Mouse (Mus musculus): ENCODE measurements at regions not wholly inside any gene's neighbourhood (a gene's known extent, or its start where the extent isn't known, plus 50 kb on each side); places are given as distances from the start of the nearest gene placed in this dataset.
"Not testable (repeated sequence)": the region's sequence is repeated elsewhere in the genome, so short reads cannot be mapped to it uniquely, and the experiment has no call there.

DNA sequence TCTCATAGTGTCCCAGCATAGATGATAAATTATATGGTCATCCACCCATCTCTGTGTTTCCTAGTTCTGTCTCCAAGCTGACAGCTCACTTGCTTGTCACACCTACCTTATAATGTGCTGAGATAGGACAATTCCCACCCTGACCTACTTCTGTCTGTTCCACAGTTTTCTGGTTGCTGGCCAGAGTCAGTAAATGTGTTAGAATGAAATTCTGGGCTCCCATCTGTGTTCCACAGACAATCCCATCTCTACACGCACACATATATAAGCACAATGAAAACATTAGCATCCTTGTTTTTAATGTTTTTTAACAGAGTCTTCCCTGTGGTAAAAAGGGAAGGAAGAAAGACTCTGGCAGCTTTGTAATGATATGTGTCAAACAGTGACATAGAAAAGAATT is 165.5 kb upstream of the Plxna2 start:
- no peak for ATAC-seq (replicated peaks; ENCODE audit: poor library complexity, severe bottlenecking)

- ATAC-seq (replicated peaks; ENCODE audit: poor library complexity, severe bottlenecking) = no peak
Observed at GRCm38 (mm10) chr1:194443681-194444080, 174.3 kb upstream of the Plxna2 start.

DNA sequence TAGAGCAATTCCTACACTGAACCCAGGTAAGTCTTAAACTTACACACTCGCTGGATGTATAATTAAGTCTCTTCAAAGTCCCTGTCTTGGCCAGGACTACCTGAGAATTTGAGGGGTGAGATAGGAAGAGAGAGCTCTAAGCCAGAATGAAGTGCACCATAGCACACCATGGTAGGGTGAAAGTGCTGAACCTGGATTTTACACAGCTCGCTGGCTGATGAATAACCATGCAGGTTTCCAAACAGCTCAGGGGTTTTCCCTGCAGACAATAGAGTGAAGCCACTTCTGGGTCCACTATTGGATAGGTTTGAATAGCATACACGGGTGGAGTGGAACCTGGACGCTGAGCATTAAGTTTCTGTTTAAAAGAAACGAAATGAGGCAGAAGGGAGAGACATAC is 180.7 kb upstream of the Plxna2 start:
- no peak for ATAC-seq (replicated peaks; ENCODE audit: poor library complexity, severe bottlenecking)

DNA sequence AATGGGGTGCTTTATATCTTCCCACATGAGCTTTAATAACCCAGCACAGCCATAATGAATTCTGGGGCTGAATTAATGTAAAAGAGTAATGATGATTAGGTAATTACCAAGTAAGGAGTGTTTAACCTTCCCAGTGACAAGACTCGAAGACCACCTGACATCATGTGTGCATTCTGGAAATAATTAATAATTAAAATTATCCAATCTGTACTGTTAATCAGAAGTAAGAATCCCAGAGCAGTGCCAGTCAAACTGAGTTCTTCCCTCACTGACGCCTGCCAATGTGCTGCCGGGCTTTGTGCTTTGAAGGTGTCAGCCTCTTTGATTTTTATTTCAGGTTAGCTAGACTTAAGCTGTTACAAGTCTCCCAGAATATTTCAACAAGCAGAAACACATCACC is 183.0 kb upstream of the Plxna2 start:
- ATAC-seq (replicated peaks; ENCODE audit: poor library complexity, severe bottlenecking) = no peak

- peak; percentile 46; the same call in 1 of the 2 replicates for ATAC-seq (replicated peaks; ENCODE audit: poor library complexity, severe bottlenecking)
Observed at GRCm38 (mm10) chr1:194428586-194428985, 189.4 kb upstream of the Plxna2 start.

DNA sequence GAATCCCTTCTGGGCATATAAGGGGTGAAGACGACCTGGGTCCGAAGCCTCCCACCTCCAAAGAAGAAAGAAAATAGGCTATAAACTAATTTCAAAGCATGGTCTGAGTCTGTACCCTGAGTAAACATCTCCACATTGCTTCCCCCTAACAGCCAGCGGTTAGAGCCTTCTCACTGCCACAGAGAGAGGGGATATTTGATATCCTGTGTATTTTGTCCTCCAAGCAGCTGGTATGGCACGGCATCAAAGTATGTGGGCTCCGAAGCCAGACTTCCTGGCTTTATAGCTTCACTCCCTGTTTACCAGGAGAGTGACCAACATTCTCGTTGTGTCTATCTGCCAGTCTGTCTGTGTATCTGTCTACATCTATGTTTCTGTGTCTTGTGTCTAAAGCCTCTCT is 191.7 kb upstream of the Plxna2 start:
- ATAC-seq (replicated peaks; ENCODE audit: poor library complexity, severe bottlenecking) = no peak

DNA sequence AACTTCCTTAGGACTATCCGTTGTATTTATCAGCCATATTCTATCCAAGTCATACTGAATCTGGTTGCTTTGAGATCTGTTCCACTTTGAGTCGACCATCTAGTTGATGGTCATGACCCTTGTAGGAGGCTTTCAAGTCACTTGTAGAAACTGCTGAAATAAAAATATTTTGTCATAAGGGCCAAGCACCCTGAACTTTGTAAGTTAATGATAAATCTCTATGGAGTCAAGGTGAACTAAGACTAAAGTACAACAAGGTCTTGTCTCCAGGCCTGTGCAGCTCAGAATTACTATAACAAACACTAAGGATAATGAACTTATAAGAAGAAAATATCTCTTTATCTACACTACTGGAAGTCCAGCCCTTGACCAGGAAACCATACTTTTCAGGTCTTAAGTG is 193.8 kb upstream of the Plxna2 start:
- no peak for ATAC-seq (replicated peaks; ENCODE audit: poor library complexity, severe bottlenecking)

DNA sequence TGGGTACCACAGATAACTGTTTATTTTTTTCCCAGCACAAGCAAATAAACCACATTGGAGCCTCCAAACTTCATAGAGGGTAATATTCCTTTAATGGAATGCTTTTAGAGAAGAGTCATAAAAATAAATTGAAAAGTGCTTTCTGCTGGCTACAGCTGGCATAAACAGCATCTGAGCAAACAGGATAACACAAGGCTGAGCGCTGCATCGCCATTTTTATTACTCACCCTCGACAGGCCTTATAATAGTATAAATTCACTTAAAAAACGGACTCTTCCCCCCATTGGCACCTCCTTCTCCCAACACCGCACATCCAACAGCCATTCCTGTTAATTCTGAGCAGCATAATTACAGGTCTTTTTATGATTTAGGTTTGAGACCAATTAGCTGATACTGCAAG is 205.8 kb upstream of the Plxna2 start:
- no peak for ATAC-seq (replicated peaks; ENCODE audit: poor library complexity, severe bottlenecking)

DNA sequence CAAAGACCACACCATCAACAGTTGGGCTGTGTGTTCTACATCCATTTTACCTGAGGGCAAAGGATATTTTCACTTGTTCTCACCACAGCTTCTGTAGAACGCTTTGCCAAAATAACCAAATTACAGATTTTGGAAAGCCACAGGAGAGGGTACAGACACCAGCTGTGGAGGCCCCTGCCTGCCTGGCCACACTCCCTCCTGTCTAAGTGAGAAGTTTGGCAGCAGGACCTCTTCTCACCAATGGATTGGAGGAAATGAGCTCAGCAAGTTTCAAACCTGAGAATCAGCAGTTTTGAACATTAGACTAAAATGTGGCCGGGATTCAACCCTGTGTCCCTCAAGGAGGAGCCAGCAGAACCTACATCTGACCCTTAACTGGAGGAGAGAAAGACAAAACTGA is 206.2 kb upstream of the Plxna2 start:
- no peak for ATAC-seq (replicated peaks; ENCODE audit: poor library complexity, severe bottlenecking)

DNA sequence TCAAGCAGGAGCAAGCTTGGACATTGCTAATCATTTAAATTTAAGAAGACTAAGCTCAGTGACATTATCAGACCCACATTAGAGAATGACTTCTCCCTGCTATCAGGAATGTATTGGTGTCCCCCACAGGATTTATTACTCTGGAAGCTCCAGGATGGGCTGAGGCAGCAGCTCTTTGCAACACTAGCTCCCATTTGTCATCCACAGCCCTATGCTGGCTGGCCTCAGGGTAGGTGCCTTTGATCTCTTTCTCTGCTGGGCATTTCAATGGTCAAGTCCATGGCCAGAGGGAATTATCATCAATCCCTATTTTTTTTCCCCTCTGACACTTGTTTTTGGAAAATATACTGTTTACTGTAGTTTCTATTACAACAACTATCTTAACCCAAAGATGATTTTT is 218.7 kb upstream of the Plxna2 start:
- no peak for ATAC-seq (replicated peaks; ENCODE audit: poor library complexity, severe bottlenecking)

DNA sequence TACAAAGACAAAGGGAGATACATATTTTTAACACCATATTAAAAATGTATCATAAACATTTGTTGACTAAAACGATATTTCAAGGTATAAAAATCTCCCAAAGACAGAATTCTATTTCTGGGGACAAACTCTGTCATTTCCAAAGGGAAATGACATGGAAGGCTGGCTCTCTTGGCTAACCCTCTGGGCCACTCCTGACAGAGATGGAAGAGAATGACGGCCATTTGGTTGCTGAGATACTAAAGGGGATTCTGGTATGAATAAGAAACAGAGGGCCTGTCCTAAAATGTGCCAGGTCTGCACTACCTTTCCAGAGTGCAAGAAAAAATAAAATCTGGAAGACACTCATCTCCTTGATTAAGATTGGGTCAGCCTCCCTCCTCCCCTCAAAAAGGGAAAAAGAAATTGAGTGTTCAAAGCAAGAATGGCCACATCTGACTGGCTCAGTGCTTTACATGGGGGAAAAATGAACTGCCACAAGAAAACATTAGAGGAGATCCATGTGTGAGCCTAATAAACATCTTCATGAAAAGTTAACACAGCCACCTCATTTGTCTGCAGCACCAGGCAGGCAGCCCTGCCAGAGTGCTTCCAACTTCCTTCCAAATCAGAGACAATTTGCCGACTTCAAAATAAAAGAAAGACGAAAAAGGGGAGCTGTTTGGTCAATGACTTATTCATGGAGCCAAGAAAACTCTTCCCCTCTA is 221.1 kb upstream of the Plxna2 start:
- ATAC-seq (replicated peaks; ENCODE audit: poor library complexity, severe bottlenecking) = no peak

GRCm38 (mm10) chr1:194393720-194394119 is 224.3 kb upstream of the Plxna2 start:
- ATAC-seq (replicated peaks; ENCODE audit: poor library complexity, severe bottlenecking) = no peak

- ATAC-seq (replicated peaks; ENCODE audit: poor library complexity, severe bottlenecking) = no peak
Observed at GRCm38 (mm10) chr1:194390202-194390601, 227.8 kb upstream of the Plxna2 start.

GRCm38 (mm10) chr1:194378135-194378534 is 239.9 kb upstream of the Plxna2 start:
- no peak for ATAC-seq (replicated peaks; ENCODE audit: poor library complexity, severe bottlenecking)

GRCm38 (mm10) chr1:194373511-194373910 is 244.5 kb upstream of the Plxna2 start:
- ATAC-seq (replicated peaks; ENCODE audit: poor library complexity, severe bottlenecking) = not testable (repeated sequence)

DNA sequence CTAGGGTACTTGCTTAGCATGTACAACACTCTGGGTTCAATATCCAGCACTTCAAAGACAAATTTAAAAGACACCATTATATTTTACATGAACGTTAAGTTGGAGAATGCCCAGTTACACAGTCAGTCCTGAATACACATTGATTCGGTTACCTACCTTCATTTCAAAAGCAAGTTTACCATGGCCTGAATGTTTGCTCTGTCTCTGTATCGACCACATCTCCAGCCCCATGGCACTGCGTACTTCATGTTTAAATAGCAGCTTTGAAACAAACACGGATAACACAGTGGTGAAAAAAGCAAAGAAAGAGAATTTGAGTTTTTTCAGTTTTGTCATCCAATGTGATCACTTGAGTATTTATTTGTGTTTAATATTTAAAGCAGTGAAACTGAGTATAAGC is 254.1 kb upstream of the Plxna2 start:
- ATAC-seq (replicated peaks; ENCODE audit: poor library complexity, severe bottlenecking) = no peak

DNA sequence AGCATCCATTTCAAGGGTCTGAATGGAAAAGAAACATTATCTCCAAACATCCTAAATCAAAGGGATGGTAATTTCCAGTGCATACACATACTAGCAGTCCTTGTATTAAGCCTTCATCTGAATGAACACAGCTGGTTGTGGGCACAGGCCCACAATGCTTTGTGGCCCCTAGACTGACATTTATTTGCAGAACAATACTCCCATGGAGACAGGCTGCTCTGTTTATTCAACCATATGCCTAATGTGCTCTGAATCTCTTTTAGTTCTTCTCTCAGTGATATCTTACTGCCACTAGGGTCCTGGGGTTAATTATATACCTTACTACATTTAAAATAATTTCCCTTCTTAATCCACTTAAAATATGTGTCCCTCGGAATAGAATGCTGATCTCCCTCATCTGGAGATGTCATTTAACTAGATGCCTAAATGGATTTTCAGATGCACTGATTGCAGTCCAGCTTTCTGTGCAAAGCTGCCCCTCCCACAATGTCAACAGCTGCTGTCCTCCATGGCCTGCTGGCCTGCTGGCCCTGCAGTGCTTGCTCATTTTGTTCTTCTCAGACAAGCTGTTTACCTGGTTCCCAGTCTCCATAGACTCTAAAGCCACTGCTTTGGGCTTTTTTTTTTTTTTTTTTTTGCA is 254.8 kb upstream of the Plxna2 start:
- ATAC-seq (replicated peaks; ENCODE audit: poor library complexity, severe bottlenecking) = no peak

- ATAC-seq (replicated peaks; ENCODE audit: poor library complexity, severe bottlenecking) = no peak
Observed at GRCm38 (mm10) chr1:194362298-194362697, 255.7 kb upstream of the Plxna2 start.

- ATAC-seq (replicated peaks; ENCODE audit: poor library complexity, severe bottlenecking) = no peak
Observed at GRCm38 (mm10) chr1:194361316-194361715, 256.7 kb upstream of the Plxna2 start.

- ATAC-seq (replicated peaks; ENCODE audit: poor library complexity, severe bottlenecking) = no peak
Observed at GRCm38 (mm10) chr1:194354332-194355120, 263.5 kb upstream of the Plxna2 start.

GRCm38 (mm10) chr1:194345304-194346033 is 272.5 kb upstream of the Plxna2 start:
- ATAC-seq (replicated peaks; ENCODE audit: poor library complexity, severe bottlenecking) = no peak
